Mouse (Mus musculus) cerebellum, adult 2 months (tissue): ENCODE results near the gene Bace1.

ENCODE experiments used
- CTCF ChIP-seq: fragments of 200-500 bp; IDR thresholded peaks from 2 replicates; pipeline ENCODE4 v1.5.1; 2011; ENCODE audit warnings: low read depth, mild to moderate bottlenecking, control low read depth, low read length, moderate library complexity, borderline replicate concordance; ENCODE audit not compliant: insufficient read depth
- POLR2A ChIP-seq: fragments of 200-500 bp; IDR thresholded peaks from 2 replicates; pipeline ENCODE4 v1.6.1; 2011; ENCODE audit warnings: low read length, control low read depth, borderline replicate concordance; ENCODE audit not compliant: insufficient read depth

DNA sequence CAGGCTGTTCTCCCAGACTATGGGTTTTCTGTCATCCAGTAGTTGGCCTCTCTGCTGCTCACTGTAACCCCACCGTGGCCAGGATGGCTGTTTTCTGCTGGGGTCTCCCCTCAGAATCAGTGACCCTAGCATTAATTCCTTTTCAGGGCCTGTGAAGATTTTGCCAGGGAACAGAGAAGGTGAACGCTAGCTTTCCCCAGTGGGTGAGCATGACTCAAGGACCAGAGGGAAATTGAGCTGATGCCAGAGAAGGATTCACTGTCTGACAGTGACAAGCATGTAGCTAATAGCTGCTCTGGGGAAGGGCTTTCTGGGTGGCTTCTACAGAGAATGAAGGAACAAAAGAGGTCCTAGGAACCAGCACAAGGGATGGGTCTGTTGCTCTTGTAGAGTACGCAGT, 7.2 kb downstream of the Bace1 start:
- TF ChIP-seq CTCF (no peak), POLR2A (no peak)
